Mouse (Mus musculus) heart, postnatal 10 days (tissue): Measurements from ENCODE around the gene Ufc1. TPM values are rescaled to one million over a fixed set of nuclear protein-coding genes. Genes with fewer than 3 reads are reported as not detected.

ENCODE experiments used
- DNase-seq, 2 experiments: peaks; one replicate each; pipeline ENCODE4 v3.0.0; 2021
- intact Hi-C: fragments of 180-260 bp; cut with DNase I; formaldehyde crosslinking; loops from one replicate; pipeline ENCODE4 v1.15.1; 2025
- total RNA-seq, 2 experiments: library from RNA; stranded (reverse); gene quantifications; 2 replicates each; pipeline ENCODE4 v1.2.3; 2021

Ufc1 gene
- total RNA-seq, 2 experiments from 2014 or later, result 101 to 112 TPM

GRCm38 (mm10) chr1:171288328-171288727 is 6.5 kb downstream of the Ufc1 start:
- intact Hi-C loops, result loop anchor here (10.0 kb wide), 1 partner anchor 174 kb away; the partner anchor contains the start of gene Cfap126
- DNase-seq, result no peak

GRCm38 (mm10) chr1:171287136-171288081 is 7.4 kb downstream of the Ufc1 start, which contains the start of gene Usp21:
Gene Usp21 (minus strand): TSS chr1:171287991.
- intact Hi-C loops, result loop anchor here (10.0 kb wide), 1 partner anchor 173 kb away; the partner anchor contains the start of gene Cfap126
- peak; percentile 96 for DNase-seq

DNA sequence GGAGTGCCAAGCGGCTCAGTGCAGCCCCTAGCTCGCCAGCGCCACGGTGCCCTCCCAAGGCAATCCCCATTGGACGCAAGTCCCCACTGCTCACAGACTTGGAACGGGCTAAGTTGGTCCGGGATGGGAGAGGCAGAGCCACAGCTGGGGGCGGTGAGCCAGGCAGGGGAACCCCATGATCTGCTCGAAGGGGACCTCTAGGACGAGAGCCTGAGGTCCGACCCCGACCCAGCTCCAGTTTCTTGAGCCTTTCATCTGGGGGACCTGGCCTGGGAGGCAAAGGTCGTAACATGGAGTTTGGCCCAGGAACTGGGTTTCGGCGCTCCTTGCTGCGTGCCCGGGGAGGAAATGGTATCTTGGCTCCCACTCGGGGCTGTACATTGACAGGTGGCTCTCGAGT is 8.3 kb downstream of the Ufc1 start:
- intact Hi-C loops, result loop anchor here (10.0 kb wide), 1 partner anchor 172 kb away; the partner anchor contains the start of gene Cfap126
- DNase-seq, result no peak

- no peak for DNase-seq
- intact Hi-C loops, result loop anchor here (10.0 kb wide), 1 partner anchor 170 kb away; the partner anchor contains the start of gene Cfap126
Observed at GRCm38 (mm10) chr1:171285096-171285892, 9.5 kb downstream of the Ufc1 start.

DNA sequence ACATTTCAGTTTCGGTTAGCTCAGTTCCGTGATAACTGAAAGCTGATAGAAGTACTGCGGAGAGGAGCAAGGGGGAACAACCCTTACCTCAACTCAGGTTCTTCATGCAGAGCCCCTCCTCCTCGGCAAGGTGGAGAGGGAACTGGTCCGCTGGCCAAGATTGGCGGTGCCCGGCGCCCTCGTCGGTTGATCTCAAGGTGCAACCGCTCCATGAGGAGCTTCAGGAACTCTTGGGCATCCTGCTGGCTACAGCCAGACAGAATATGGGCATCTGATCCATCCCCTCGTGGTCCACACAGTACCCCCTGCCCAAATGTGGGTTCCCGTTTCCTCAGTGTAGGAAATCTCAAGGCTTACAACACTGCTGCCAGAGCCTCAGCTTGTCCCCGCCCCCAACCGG is 10.3 kb downstream of the Ufc1 start:
- DNase-seq, result no peak
- intact Hi-C loops, result loop anchor here (10.0 kb wide), 1 partner anchor 170 kb away; the partner anchor contains the start of gene Cfap126

DNA sequence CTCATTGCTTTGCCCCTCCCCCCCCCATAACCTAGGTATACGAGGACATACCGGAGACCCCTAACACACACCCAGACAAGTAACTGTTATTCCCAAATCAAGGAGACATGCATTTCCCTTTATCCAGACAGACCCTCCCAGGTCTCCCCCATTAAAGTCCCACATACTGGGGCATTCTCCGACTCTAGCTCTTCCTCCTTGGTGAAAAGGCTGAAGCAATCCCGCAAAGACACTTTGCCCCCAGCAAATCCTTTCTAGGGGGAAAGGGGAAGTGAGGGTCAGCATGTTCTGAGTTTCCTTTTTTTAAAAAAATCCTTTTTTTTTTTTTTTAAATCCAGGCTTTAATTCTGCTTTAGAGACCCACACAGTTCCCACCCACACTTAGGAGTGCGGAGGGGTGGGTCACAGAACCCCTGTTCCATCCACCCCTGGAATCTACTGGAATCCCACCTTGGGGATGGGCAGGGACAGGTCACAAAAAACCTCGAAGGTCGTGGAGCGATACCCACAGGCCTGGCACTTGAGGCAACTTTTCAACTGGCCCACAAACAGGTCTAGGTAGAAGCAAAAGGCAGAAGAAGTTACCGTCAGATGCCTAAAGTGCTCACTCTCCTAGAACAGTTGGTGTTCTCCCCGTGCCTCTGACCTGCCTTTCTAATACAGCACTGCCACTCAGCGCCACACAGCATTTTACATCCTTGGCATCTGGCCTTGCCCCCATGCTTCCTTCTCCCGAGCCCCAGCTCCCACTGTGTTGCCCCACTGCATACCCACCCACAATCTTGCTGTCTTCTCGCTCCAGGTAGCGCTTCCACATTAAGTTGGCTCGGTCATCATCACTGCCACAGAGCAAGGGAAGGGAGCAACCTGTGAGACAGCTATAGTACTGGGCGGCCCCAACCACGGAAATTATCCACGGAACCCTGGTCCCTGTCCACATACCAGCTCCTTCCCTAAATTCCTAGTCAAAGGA is 11.3 kb downstream of the Ufc1 start:
- intact Hi-C loops, result loop anchor here (10.0 kb wide), 1 partner anchor 169 kb away; the partner anchor contains the start of gene Cfap126
- DNase-seq, result no peak

DNA sequence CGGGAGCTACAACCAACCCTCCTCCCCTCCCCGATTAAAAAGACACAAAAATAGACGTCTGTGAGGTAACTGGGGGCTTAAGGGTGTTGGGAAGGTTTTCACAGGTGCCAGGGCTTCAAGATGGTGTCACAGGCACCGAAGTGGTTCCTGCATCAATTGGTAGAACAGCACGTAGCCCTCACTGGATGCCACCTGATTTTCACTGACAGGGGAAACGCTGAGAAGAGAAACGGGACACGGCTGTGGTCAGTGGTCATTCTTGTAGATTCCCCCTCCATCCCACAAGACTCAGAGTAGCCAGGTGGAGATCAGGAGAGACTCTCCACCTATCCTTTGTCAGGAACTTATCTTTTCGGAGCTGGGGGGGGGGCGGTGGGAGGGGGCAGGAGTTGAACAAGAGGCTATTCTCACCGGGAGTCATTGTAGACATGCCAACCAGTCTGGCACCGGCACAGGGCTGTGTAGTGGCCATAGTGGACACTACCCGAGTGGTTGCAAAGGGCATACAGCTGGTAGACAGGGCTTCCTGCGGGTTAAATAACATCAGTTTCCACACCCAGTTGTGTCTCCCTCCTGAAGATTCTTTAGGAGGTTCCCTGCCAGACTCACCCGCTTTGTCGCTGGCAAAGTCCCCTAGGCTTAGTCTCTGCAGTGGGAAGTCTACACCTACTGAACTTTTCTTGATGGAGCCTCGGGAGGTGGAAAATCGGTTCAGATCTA is 12.6 kb downstream of the Ufc1 start:
- DNase-seq, result no peak
- intact Hi-C loops, result loop anchor here (10.0 kb wide), 1 partner anchor 167 kb away; the partner anchor contains the start of gene Cfap126

GRCm38 (mm10) chr1:171281528-171281923 is 13.3 kb downstream of the Ufc1 start:
- intact Hi-C loops, result loop anchor here (1.0 to 10.0 kb wide), 3 partner anchors 34 to 167 kb away; partner anchors contain the start of genes Apoa2 and Cfap126
- peak; percentile 91 to 92 for DNase-seq

GRCm38 (mm10) chr1:171280916-171281527 is 13.8 kb downstream of the Ufc1 start, which contains the start of gene Ppox:
Gene Ppox (minus strand): TSS chr1:171281186.
- intact Hi-C loops, result loop anchor here (1.0 to 10.0 kb wide), 3 partner anchors 34 to 166 kb away; partner anchors contain the start of genes Apoa2 and Cfap126

DNA sequence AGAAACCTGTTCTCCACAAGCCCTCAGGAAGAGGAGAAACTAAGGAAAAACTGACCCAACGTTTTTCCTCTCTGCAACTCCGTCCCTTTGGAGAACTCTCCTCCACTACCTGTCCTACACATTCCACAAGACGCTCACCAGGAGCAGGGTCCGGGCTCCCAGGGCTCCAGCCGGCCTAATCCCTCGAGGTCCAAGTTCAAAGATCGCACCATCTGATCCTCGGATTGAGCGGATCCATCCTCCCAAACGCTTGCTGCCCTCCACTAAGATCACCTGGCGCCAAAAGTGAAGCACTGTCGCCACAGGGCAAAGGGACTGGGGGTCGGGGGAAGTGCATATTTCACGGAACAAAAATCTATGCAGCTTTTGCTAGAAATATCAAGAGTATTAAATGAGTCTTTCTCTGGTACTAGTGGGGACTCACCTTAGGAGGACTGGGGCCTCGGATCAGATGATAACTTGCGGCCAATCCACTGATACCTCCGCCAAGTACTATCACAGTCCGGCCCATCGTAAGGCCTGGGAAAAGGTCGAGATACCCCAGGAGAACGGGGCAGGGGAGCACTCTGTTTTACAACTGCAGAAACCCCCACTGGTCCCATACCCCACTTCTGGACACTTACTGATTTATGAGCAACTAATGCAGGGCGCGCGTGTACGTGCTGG is 14.4 kb downstream of the Ufc1 start:
- peak in 1 of 2 experiments; percentile 9 for DNase-seq
- intact Hi-C loops, result loop anchor here (2.0 to 10.0 kb wide), 2 partner anchors 56 to 166 kb away; partner anchors contain the start of genes Apoa2 and Cfap126

More at GRCm38 (mm10) chr1:171280916-171281527, 13.8 kb downstream of the Ufc1 start, which contains the start of gene Ppox:
- peak; percentile 95 to 96 for DNase-seq

DNA sequence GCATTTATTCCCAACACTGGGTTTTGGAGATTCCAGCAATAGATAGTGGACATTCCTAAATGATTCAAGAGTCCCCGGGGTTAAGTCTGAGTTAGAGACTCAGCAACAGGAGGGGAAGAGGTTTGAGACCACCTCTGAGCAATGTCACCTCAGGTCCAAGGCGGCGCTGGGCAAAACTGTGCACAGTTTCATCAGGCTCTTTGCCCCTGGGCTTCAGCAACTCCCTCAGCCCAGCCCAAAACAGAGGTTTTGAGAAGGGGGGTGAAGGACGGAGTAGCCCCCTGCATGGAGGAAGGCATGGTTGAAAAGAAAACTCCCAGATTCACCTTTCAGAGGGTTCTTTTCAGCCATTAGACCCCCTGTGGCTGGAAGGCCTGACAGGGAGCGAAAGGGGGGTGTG is 15.1 kb downstream of the Ufc1 start:
- intact Hi-C loops, result loop anchor here (2.0 to 10.0 kb wide), 2 partner anchors 55 to 165 kb away; partner anchors contain the start of genes Apoa2 and Cfap126
- no peak for DNase-seq

GRCm38 (mm10) chr1:171279012-171279705 is 15.7 kb downstream of the Ufc1 start:
- intact Hi-C loops, result no loop called here
- no peak for DNase-seq

DNA sequence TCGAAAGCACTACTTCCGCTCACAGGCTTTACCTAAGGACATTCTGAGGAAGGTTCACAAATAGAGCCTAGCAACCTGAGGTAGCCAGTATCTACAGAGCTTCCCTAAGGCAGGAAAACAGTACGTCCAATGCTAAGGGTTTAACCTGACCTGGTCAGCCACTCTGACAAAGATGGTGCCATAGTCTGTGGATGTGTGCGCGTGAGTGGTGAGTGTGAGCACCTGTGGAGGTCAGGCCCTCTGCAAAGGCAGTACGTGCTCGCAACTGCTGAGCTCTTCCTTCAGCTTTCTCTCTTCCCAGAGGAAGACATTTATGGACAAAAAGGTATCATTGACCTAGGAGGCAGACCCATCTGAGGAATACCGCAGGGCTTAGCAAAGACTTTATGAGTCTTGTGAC is 16.4 kb downstream of the Ufc1 start:
- DNase-seq, result no peak

DNA sequence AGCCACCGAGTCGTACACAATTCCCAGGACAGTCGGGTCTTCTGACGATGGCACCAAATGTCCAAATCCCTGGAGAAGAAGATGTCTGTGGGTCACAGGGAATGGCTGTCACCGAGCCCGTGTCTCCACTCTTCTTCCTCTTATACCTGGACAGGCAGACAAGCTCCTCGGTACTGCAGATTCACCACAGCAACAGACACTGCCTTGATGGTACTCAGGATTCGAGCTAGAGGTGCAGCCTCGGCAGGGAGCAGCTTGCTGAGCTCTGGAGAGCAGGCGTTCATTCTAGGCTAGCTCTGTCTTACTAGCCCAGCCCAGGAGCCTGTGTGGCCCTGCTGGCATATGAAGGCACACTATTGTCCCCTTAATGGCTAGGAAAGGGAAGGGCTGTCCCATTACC is 17.1 kb downstream of the Ufc1 start:
- no peak for DNase-seq
- intact Hi-C loops, result no loop called here

More for the DNA sequence above, 16.4 kb downstream of the Ufc1 start:
- intact Hi-C loops, result no loop called here

DNA sequence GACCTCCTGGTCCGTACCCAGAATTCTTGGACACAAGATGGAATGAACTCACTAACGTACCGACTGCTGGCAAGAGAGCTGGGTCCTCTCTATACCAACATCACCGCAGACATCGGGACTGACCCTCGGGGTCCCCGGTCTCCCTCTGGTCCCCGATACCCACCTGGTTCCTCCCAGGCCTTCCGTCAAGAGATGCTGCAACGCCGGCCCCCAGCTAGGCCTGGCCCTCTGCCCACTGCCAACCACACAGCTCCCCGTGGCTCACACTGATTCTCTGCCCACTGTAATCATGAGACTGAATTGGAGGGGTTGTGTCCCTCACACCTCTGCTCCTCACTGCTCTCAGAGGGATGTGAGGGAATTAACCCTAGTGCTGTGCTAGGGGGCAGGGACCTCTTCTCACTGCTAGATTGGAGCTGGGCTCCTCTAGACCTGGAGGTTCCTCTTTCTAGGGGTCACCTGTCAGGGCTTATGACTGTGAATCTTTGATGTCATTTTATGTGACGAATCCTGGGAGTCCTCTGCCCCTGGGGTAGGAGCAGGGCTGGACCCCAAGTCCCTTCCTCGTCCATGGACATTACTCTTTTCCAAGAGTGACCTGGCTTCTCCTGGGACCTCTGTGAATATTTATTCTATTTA is 18.6 kb downstream of the Ufc1 start:
- DNase-seq, result no peak
- intact Hi-C loops, result no loop called here

GRCm38 (mm10) chr1:171275144-171275734 is 19.6 kb downstream of the Ufc1 start:
- intact Hi-C loops, result no loop called here
- DNase-seq, result no peak
